Mouse (Mus musculus) lung, adult 2 months (tissue): ENCODE measurements around the gene Tada1. TPM values are rescaled to one million over a fixed set of nuclear protein-coding genes. Genes with fewer than 3 reads are reported as not detected.
A peak's percentile ranks its signal among the peaks of the same experiment; 100 is the strongest.

Source experiments
- DNase-seq: peaks from one replicate; pipeline ENCODE4 v3.0.0; 2022
- H3K4me1 ChIP-seq: fragments of 200-500 bp; 2 replicates; pipeline ENCODE4 v1.6.1; 2011; ENCODE audit warnings: low read length; ENCODE audit not compliant: control insufficient read depth, insufficient read depth
- H3K4me3 ChIP-seq: fragments of 200-500 bp; replicated peaks from 2 replicates; pipeline ENCODE3; 2011; ENCODE audit warnings: low read depth, mild to moderate bottlenecking, control low read depth, low read length; ENCODE audit errors: extremely low read depth
- CTCF ChIP-seq: fragments of 200-500 bp; IDR thresholded peaks from 2 replicates; pipeline ENCODE4 v1.5.1; 2011; ENCODE audit warnings: mild to moderate bottlenecking, low read length, control low read depth; ENCODE audit not compliant: insufficient read depth
- POLR2A ChIP-seq: fragments of 200-500 bp; IDR thresholded peaks from 2 replicates; pipeline ENCODE4 v1.6.1; 2011; ENCODE audit warnings: low read depth, mild to moderate bottlenecking, control low read depth, low read length, borderline replicate concordance; ENCODE audit errors: extremely low read depth
- WGBS: fragments of 180-500 bp; shearing (Covaris S2); methylation state at CpG from one replicate; pipeline ENCODE4 v1.1.7; 2018; 5-methylcytosine and 5-hydroxymethylcytosine counted together
- polyA plus RNA-seq: library from polyadenylated mRNA; depleted of rRNA; stranded (reverse); fragments of >200 nt; gene quantifications from 2 replicates; pipeline ENCODE4 v1.2.3, GENCODE M21; 2012

Tada1 gene
- polyA plus RNA-seq, 1 experiment = 14.3 TPM

- Histone ChIP-seq H3K4me1 (no peaks in the 10 kb centered on the region), H3K4me3 (no peak overlapping the region)
- no peak for DNase-seq
- TF ChIP-seq POLR2A = no peak
- no peak for TF ChIP-seq CTCF
These were observed 22.6 kb downstream of the Tada1 start for GRCm38 (mm10) chr1:166401455-166401854.

DNA sequence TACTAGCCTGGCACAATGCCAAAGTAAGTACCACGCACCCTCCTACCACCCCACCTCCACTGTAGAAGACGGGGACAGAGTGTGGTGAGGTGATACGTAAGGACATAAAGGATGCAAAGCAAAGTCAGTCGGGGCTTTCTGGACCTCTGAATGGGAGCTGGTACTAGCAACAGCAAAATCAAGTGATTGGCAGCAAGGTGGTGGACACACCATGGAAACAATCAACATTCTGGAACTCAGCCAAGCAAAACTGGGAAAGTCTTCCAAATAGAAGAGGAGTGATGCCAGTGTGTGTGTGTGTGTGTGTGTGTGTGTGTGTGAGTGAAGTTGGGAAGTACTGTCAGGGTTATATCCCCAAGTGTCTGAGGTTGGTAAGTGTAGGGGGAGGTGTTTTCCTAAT lies 23.1 kb downstream of the Tada1 start:
- 77% methylated on average over 4 of the region's 4 CpGs for WGBS
- TF ChIP-seq POLR2A (no peak), CTCF (no peak)
- H3K4me1 ChIP-seq = no peaks in the 10 kb centered on the region
- H3K4me3 ChIP-seq = no peak overlapping the region
- no peak for DNase-seq

GRCm38 (mm10) chr1:166403846-166404245 lies 24.9 kb downstream of the Tada1 start:
- TF ChIP-seq CTCF = no peak
- no peak for TF ChIP-seq POLR2A
- peaks cover under 1% of the 10 kb centered on the region for H3K4me1 ChIP-seq
- no peak for DNase-seq
- H3K4me3 ChIP-seq = no peak overlapping the region
- WGBS = 86% methylated on average over 3 of the region's 3 CpGs

GRCm38 (mm10) chr1:166409177-166409700 lies 30.3 kb downstream of the Tada1 start:
- DNase-seq = no peak
- TF ChIP-seq POLR2A (no peak), CTCF (no peak)
- Histone ChIP-seq H3K4me1 (peaks cover 6% of the 10 kb centered on the region), H3K4me3 (peak overlapping the region; percentile 87)
- WGBS = 1% methylated on average over 45 of the region's 45 CpGs

DNA sequence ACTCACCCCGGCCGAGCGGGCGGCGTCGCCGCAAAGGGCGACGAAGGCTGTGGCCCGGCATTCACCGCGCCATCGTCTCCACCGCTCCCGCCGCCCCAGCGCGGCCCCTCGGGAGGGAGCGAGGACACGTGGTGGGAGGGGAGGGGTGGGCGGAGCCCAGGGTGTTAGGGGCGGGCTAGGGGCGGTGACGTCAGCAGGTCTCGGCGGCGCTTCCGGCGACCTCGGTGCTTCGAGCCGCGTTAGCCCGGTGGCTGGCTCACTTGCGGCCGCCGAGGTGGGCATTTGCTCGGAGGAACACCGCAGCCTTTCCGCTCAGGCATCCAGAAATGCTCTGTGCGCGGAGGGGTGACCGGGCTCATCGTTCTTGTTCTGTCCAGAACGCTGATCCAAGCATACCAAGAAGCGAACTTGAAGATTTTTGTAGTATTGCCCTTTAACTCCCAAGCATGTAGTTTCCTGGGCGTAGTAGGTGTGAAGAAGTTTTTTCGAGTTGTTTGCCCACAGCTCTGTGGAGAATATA lies 30.9 kb downstream of the Tada1 start, which contains the start of gene Pogk:
Gene Pogk (minus strand): TSS at position 163 of the 520 bp plus-strand sequence.
- TF ChIP-seq POLR2A = 0 out of 2 replicates have a peak, but pooled peaks have one; percentile 29
- TF ChIP-seq CTCF = no peak
- DNase-seq = peak; percentile 72
- 2% methylated on average over 49 of the region's 49 CpGs for WGBS
- peaks cover 6% of the 10 kb centered on the region for H3K4me1 ChIP-seq
- peak within 1 kb of the TSS; percentile 87 for H3K4me3 ChIP-seq

GRCm38 (mm10) chr1:166411541-166411940 lies 32.6 kb downstream of the Tada1 start:
- Histone ChIP-seq H3K4me1 (peaks cover 6% of the 10 kb centered on the region), H3K4me3 (no peak overlapping the region)
- no peak for DNase-seq
- 100% methylated on average over 1 of the region's 1 CpGs for WGBS
- TF ChIP-seq POLR2A (no peak), CTCF (no peak)

DNA sequence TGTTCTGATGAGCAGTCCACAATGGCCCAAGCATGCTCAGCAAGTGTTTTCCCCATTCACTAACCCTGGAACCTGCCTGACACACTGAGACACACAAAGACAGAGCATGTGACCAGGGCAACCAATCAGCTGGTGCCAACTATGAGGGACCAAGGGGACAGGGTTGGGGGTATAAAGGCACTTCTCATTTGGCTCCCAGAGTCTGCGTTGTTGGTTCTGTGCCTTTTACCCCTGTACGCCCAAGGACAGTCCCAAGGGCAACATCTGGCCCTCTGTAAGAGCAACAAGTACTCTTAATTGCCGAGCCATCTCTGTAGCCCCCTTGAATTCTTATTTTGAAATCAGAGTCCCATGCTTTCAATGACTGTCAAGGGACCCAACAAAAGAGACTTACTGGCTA lies 33.4 kb downstream of the Tada1 start:
- TF ChIP-seq CTCF (no peak), POLR2A (no peak)
- DNase-seq = no peak
- 89% methylated on average over 3 of the region's 3 CpGs for WGBS
- Histone ChIP-seq H3K4me1 (peaks cover 6% of the 10 kb centered on the region), H3K4me3 (no peak overlapping the region)

DNA sequence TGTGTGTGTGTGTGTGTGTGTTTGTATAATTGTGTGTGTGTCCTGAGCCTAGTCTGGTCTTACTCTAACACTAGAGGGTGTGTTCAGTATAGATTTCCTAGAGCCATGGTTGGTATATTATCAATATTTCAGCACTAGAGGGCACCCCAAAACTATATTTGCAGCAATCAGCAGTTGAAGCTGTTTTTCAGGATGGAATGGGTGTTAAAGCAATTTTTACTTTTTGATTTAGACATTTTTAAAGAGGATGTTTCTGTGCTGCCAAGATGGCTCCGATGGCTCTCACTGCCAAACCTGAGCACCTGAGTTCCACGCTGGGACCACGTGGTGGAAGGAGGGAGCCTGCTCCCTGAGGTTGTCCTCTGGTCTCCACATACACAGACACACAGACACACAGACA lies 50.2 kb downstream of the Tada1 start:
- Histone ChIP-seq H3K4me3 (no peak overlapping the region), H3K4me1 (peaks cover 4% of the 10 kb centered on the region; the same call in 1 of the 2 replicates)
- WGBS = 46% methylated on average over 3 of the region's 3 CpGs
- TF ChIP-seq POLR2A = no peak
- TF ChIP-seq CTCF = no peak
- DNase-seq = no peak

- 24% methylated on average over 10 of the region's 10 CpGs for WGBS
- Histone ChIP-seq H3K4me1 (peaks cover 4% of the 10 kb centered on the region; the same call in 1 of the 2 replicates), H3K4me3 (no peak overlapping the region)
- no peak for TF ChIP-seq POLR2A
- TF ChIP-seq CTCF = no peak
- no peak for DNase-seq
These were observed 51.0 kb downstream of the Tada1 start for GRCm38 (mm10) chr1:166429809-166430431.

GRCm38 (mm10) chr1:166439426-166439825 lies 60.5 kb downstream of the Tada1 start:
- Histone ChIP-seq H3K4me3 (no peak overlapping the region), H3K4me1 (no peaks in the 10 kb centered on the region)
- TF ChIP-seq POLR2A (no peak), CTCF (no peak)
- no peak for DNase-seq
- WGBS = 61% methylated on average over 6 of the region's 6 CpGs
